Mouse (Mus musculus) stomach, embryonic 14.5 days (tissue): Measurements from ENCODE around the gene Polr2f. TPM values are rescaled to one million over a fixed set of nuclear protein-coding genes. Genes with fewer than 3 reads are reported as not detected.
A peak's percentile ranks its signal among the peaks of the same experiment; 100 is the strongest.

Experiments
- ATAC-seq: fragments of 200-750 bp; cut with Nextera tagmentation; 2 replicates; pipeline ENCODE4 v1.8.0; 2017; ENCODE audit warnings: low read depth, moderate TSS enrichment; ENCODE audit not compliant: insufficient number of reproducible peaks, insufficient read depth, low FRiP score
- H3K27ac ChIP-seq: fragments of 300-500 bp; sonication (generic); 2 replicates; pipeline ENCODE4 v1.5.1; 2014; ENCODE audit warnings: mild to moderate bottlenecking, low read length, moderate library complexity, mixed read lengths
- H3K27me3 ChIP-seq: fragments of 300-500 bp; sonication (generic); 2 replicates; pipeline ENCODE4 v1.6.1; 2014; ENCODE audit warnings: low read length, control low read depth, mixed read lengths; ENCODE audit not compliant: control insufficient read depth, insufficient read depth
- H3K36me3 ChIP-seq: fragments of 300-500 bp; sonication (generic); 2 replicates; pipeline ENCODE4 v1.6.1; 2014; ENCODE audit warnings: mild to moderate bottlenecking, control low read depth, low read length, moderate library complexity, mixed read lengths; ENCODE audit not compliant: control insufficient read depth, insufficient read depth
- H3K4me1 ChIP-seq: fragments of 300-500 bp; sonication (generic); 2 replicates; pipeline ENCODE4 v1.6.1; 2014; ENCODE audit warnings: low read length, control low read depth, mixed read lengths; ENCODE audit not compliant: control insufficient read depth, insufficient read depth
- H3K4me2 ChIP-seq: fragments of 300-500 bp; sonication (generic); replicated peaks from 2 replicates; pipeline ENCODE4 v1.6.1; 2014; ENCODE audit warnings: low read depth, low read length, control low read depth
- H3K4me3 ChIP-seq: fragments of 300-500 bp; sonication (generic); 2 replicates; pipeline ENCODE4 v1.5.1; 2014; ENCODE audit warnings: low read depth, low read length, control low read depth
- H3K9ac ChIP-seq: fragments of 300-500 bp; sonication (generic); replicated peaks from 2 replicates; pipeline ENCODE4 v1.6.1; 2014; ENCODE audit warnings: low read depth, mild to moderate bottlenecking, control low read depth, low read length, moderate library complexity, mixed read lengths
- H3K9me3 ChIP-seq: fragments of 300-500 bp; sonication (generic); 2 replicates; pipeline ENCODE4 v1.6.1; 2016; ENCODE audit warnings: low read depth, low read length, control low read depth; ENCODE audit not compliant: control insufficient read depth
- WGBS: fragments of 180-500 bp; shearing (Covaris S2); extraction: QIAGEN DNeasy Blood & Tissue Kit; methylation state at CpG from one replicate; pipeline ENCODE4 v1.1.7; 2014; 5-methylcytosine and 5-hydroxymethylcytosine counted together
- polyA plus RNA-seq: library from polyadenylated mRNA; unstranded; fragments of >200 nt; fragmentation: Nextera tagmentation; extraction: Ambion mirVana; gene quantifications from 2 replicates; pipeline ENCODE4 v1.2.1, GENCODE M21; 2014

The Polr2f gene
- polyA plus RNA-seq, 1 experiment from 2014 or later = 367 TPM

DNA sequence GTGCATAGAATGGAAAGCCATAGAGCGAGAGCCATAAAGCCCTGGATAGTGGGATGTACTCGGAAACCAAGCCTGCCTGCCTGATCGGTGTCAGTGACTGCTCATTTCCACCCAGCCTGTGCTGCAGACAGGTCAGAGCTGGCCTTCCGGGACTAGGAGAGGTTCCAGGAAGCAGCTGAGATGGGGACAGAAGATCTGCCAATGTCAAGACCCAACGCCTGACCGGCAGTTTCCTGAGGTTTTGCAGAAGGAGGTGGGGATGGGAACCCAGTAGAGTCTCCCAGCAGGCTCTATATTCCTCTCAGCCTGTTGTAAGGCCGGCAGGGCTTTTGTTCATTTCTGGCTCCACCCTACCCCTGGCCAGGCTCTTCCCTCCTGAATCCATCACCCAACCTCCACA lies 41.9 kb upstream of the Polr2f start:
- no peak overlapping the region for H3K9ac ChIP-seq
- H3K4me3 ChIP-seq = no peak overlapping the region
- peaks cover 16% of the 10 kb centered on the region for H3K36me3 ChIP-seq
- H3K27ac ChIP-seq = peak overlapping the region; percentile 84; the same call in 1 of the 2 replicates
- no peak for ATAC-seq
- H3K9me3 ChIP-seq = no peaks in the 10 kb centered on the region
- WGBS = 59% methylated on average over 7 of the region's 7 CpGs
- H3K4me1 ChIP-seq = peaks cover 17% of the 10 kb centered on the region
- H3K4me2 ChIP-seq = no peak overlapping the region
- H3K27me3 ChIP-seq = no peaks in the 10 kb centered on the region

DNA sequence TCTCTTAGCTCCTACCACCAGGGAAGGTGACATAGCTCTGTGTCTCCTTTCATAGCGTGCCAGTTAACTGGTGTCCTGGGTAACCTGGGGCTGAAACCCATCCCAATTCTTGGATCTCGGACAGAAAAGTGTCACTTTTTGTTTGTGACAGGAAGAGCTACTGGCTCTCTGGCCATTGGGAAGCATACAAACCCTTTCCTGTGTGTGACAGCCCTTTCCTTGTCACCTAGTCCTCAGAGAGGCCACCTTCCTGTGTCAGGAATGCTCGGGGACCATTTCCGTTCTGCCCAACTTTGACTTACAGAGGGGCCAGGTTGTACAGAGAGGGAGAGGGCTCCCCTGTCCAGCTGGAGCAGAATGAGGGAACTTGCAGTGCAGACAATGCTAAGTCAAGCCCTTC lies 41.4 kb upstream of the Polr2f start:
- H3K9me3 ChIP-seq = no peaks in the 10 kb centered on the region
- no peak for ATAC-seq
- no peak overlapping the region; the same call in 1 of the 2 replicates for H3K27ac ChIP-seq
- no peak overlapping the region for H3K9ac ChIP-seq
- H3K36me3 ChIP-seq = peaks cover 10% of the 10 kb centered on the region
- 68% methylated on average over 4 of the region's 4 CpGs for WGBS
- H3K4me2 ChIP-seq = no peak overlapping the region
- no peaks in the 10 kb centered on the region for H3K27me3 ChIP-seq
- H3K4me3 ChIP-seq = no peak overlapping the region
- peaks cover 17% of the 10 kb centered on the region for H3K4me1 ChIP-seq

DNA sequence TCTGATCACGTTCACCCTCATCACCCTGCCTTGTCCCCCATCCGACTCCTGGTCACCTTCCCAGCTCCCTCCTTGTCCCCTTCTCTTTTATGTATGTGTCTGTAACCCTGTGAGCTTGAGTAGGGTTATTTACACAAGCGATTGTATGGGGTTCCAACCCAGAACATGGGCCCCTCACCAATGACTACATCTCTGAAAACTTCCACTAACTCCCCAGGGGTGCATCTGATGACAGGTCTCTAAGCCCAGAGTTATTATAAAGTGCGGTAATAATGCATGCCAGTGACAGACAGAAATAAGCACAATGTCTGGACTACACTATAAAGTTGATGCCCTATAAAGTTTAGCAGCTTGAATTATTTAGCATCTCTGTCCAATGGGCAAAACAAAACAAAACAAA lies 40.4 kb upstream of the Polr2f start:
- peaks cover 17% of the 10 kb centered on the region for H3K4me1 ChIP-seq
- no peaks in the 10 kb centered on the region for H3K9me3 ChIP-seq
- no peak overlapping the region for H3K9ac ChIP-seq
- no peak overlapping the region for H3K4me3 ChIP-seq
- H3K4me2 ChIP-seq = no peak overlapping the region
- H3K27ac ChIP-seq = no peak overlapping the region
- H3K36me3 ChIP-seq = peaks cover 8% of the 10 kb centered on the region
- ATAC-seq = no peak
- H3K27me3 ChIP-seq = no peaks in the 10 kb centered on the region
- WGBS = 65% methylated on average over 4 of the region's 4 CpGs

DNA sequence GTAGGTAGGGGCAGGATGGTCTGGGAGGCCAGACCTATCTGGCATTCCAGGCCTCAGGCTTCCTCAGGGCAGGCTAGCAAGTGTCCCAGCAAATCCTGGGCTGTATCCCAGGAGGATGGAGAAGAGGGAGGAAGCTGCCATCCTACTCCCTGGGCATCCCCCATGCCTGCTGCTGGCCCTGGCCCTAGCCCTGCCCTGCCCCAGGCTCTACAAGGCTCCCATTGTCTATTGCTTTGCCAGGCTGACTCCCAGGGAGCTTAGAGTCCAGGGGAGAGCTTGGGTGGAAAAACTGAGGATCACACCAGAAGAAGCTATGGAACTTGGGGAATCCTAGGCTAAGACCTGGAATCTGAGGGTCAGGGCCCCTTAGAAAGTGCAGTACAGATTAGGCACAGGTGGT lies 39.3 kb upstream of the Polr2f start:
- no peak overlapping the region for H3K27ac ChIP-seq
- H3K9me3 ChIP-seq = no peaks in the 10 kb centered on the region
- ATAC-seq = no peak
- H3K36me3 ChIP-seq = no peaks in the 10 kb centered on the region
- 0 out of 2 replicates have a peak overlapping the region, but pooled peaks have one; percentile 10 for H3K9ac ChIP-seq
- H3K27me3 ChIP-seq = no peaks in the 10 kb centered on the region
- H3K4me1 ChIP-seq = peaks cover 17% of the 10 kb centered on the region
- no peak overlapping the region for H3K4me3 ChIP-seq
- H3K4me2 ChIP-seq = no peak overlapping the region

GRCm38 (mm10) chr15:79103264-79103663 lies 37.5 kb upstream of the Polr2f start:
- H3K9ac ChIP-seq = no peak overlapping the region
- ATAC-seq = no peak
- H3K27ac ChIP-seq = no peak overlapping the region
- no peak overlapping the region for H3K4me3 ChIP-seq
- H3K27me3 ChIP-seq = no peaks in the 10 kb centered on the region
- H3K4me2 ChIP-seq = no peak overlapping the region
- H3K36me3 ChIP-seq = no peaks in the 10 kb centered on the region
- H3K9me3 ChIP-seq = no peaks in the 10 kb centered on the region
- H3K4me1 ChIP-seq = peaks cover 10% of the 10 kb centered on the region; the same call in 1 of the 2 replicates
- 74% methylated on average over 10 of the region's 10 CpGs for WGBS

- H3K9ac ChIP-seq = no peak overlapping the region
- no peak overlapping the region for H3K4me3 ChIP-seq
- H3K27me3 ChIP-seq = no peaks in the 10 kb centered on the region
- H3K36me3 ChIP-seq = no peaks in the 10 kb centered on the region; the same call in 1 of the 2 replicates
- 46% methylated on average over 2 of the region's 2 CpGs for WGBS
- peaks cover 15% of the 10 kb centered on the region; the same call in 1 of the 2 replicates for H3K4me1 ChIP-seq
- ATAC-seq = no peak
- no peak overlapping the region for H3K27ac ChIP-seq
- no peaks in the 10 kb centered on the region for H3K9me3 ChIP-seq
- no peak overlapping the region for H3K4me2 ChIP-seq
These were observed 35.0 kb upstream of the Polr2f start for GRCm38 (mm10) chr15:79105804-79106203.

DNA sequence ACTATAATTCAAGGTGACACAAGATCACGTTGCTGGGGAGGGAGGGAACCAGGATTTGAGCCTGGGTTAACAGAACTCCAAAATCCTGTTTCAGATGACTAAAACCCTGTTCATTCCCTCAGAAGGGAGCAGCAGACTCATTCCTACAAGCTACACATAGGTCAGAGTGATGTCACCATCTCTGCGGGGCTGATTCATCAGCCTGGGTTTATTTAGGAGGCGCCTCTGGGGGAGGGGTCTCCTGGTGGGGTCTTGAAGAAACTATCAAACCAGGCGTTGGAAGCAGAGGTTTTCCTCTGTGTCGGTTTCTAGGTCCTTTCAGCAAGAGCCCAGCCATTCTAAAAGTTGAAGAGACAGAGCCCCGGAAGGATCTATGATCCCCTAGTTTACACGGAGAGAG lies 32.8 kb upstream of the Polr2f start:
- 13% methylated on average over 7 of the region's 7 CpGs for WGBS
- Histone ChIP-seq H3K4me2 (peak overlapping the region; percentile 98), H3K4me3 (peak overlapping the region; percentile 89), H3K27ac (peak overlapping the region; percentile 85), H3K27me3 (no peaks in the 10 kb centered on the region), H3K4me1 (peaks cover 22% of the 10 kb centered on the region; the same call in 1 of the 2 replicates), H3K36me3 (peaks cover 4% of the 10 kb centered on the region), H3K9ac (peak overlapping the region; percentile 74; the same call in 1 of the 2 replicates), H3K9me3 (no peaks in the 10 kb centered on the region)
- ATAC-seq = no peak

- peak within 1 kb of the TSS; percentile 89 for H3K4me3 ChIP-seq
- H3K27me3 ChIP-seq = no peaks in the 10 kb centered on the region
- H3K9ac ChIP-seq = peak within 1 kb of the TSS; percentile 74
- H3K9me3 ChIP-seq = no peaks in the 10 kb centered on the region
- H3K36me3 ChIP-seq = peaks cover 6% of the 10 kb centered on the region
- peak within 1 kb of the TSS; percentile 85 for H3K27ac ChIP-seq
- H3K4me1 ChIP-seq = peaks cover 22% of the 10 kb centered on the region; the same call in 1 of the 2 replicates
- under 1% methylated on average over 64 of the region's 85 CpGs for WGBS
- H3K4me2 ChIP-seq = peak within 1 kb of the TSS; percentile 98
- peak; percentile 87 for ATAC-seq
These were observed 32.1 kb upstream of the Polr2f start, which contains the start of gene Micall1 for GRCm38 (mm10) chr15:79108421-79109320. Micall1 (plus strand) TSS chr15:79108898.
